Mouse (Mus musculus) kidney, embryonic 15.5 days (tissue): ENCODE results near the gene Foxp1. TPM values are rescaled to one million over a fixed set of nuclear protein-coding genes. Genes with fewer than 3 reads are reported as not detected.

Source experiments
- ATAC-seq: fragments of 200-750 bp; cut with Nextera tagmentation; replicated peaks from 2 replicates; pipeline ENCODE4 v1.8.0; 2017; ENCODE audit warnings: moderate TSS enrichment; ENCODE audit not compliant: low FRiP score
- H3K27ac ChIP-seq: fragments of 300-500 bp; sonication (generic); 2 replicates; pipeline ENCODE4 v1.5.1; 2015; ENCODE audit warnings: mild to moderate bottlenecking, inconsistent platforms
- H3K27me3 ChIP-seq: fragments of 300-500 bp; sonication (generic); 2 replicates; pipeline ENCODE4 v1.6.1; 2015; ENCODE audit warnings: inconsistent platforms
- H3K36me3 ChIP-seq: fragments of 300-500 bp; sonication (generic); 2 replicates; pipeline ENCODE4 v1.6.1; 2015; ENCODE audit warnings: inconsistent platforms
- H3K4me1 ChIP-seq: fragments of 300-500 bp; sonication (generic); 2 replicates; pipeline ENCODE4 v1.6.1; 2015; ENCODE audit warnings: inconsistent platforms
- H3K4me2 ChIP-seq: fragments of 300-500 bp; sonication (generic); 2 replicates; pipeline ENCODE4 v1.6.1; 2015; ENCODE audit warnings: moderate library complexity, mild to moderate bottlenecking, inconsistent platforms
- H3K4me3 ChIP-seq: fragments of 300-500 bp; sonication (generic); replicated peaks from 2 replicates; pipeline ENCODE4 v1.5.1; 2015; ENCODE audit warnings: mild to moderate bottlenecking, inconsistent platforms
- H3K9ac ChIP-seq: fragments of 300-500 bp; sonication (generic); 2 replicates; pipeline ENCODE4 v1.6.1; 2015; ENCODE audit warnings: mild to moderate bottlenecking, inconsistent platforms
- H3K9me3 ChIP-seq: fragments of 300-500 bp; sonication (generic); replicated peaks from 2 replicates; pipeline ENCODE4 v1.6.1; 2016; ENCODE audit warnings: inconsistent platforms
- WGBS: fragments of 180-500 bp; shearing (Covaris S2); methylation state at CpG from one replicate; pipeline ENCODE4 v1.1.7; 2015; ENCODE audit warnings: mixed read lengths; 5-methylcytosine and 5-hydroxymethylcytosine counted together
- polyA plus RNA-seq: library from polyadenylated mRNA; unstranded; fragments of >200 nt; fragmentation: Nextera tagmentation; extraction: Ambion mirVana; gene quantifications from 2 replicates; pipeline ENCODE4 v1.2.1, GENCODE M21; 2015

The Foxp1 gene
- polyA plus RNA-seq, 1 experiment from 2014 or later = 50.2 TPM

GRCm38 (mm10) chr6:99108417-99108816 is 414.1 kb downstream of the Foxp1 start:
- WGBS = 85% methylated on average over 4 of the region's 4 CpGs
- H3K27me3 ChIP-seq = no peaks in the 10 kb centered on the region
- H3K9ac ChIP-seq = no peak overlapping the region
- H3K4me3 ChIP-seq = no peak overlapping the region
- no peak for ATAC-seq
- no peak overlapping the region for H3K27ac ChIP-seq
- H3K4me1 ChIP-seq = peaks cover 22% of the 10 kb centered on the region
- no peak overlapping the region for H3K4me2 ChIP-seq
- no peaks in the 10 kb centered on the region for H3K9me3 ChIP-seq
- H3K36me3 ChIP-seq = no peaks in the 10 kb centered on the region

- no peaks in the 10 kb centered on the region for H3K27me3 ChIP-seq
- 83% methylated on average over 6 of the region's 6 CpGs for WGBS
- H3K4me1 ChIP-seq = peaks cover 28% of the 10 kb centered on the region
- H3K4me2 ChIP-seq = no peak overlapping the region
- H3K4me3 ChIP-seq = no peak overlapping the region
- no peaks in the 10 kb centered on the region for H3K36me3 ChIP-seq
- no peak for ATAC-seq
- no peaks in the 10 kb centered on the region for H3K9me3 ChIP-seq
- H3K9ac ChIP-seq = no peak overlapping the region
- H3K27ac ChIP-seq = no peak overlapping the region
Observed at GRCm38 (mm10) chr6:99107674-99108073, 414.8 kb downstream of the Foxp1 start.

GRCm38 (mm10) chr6:99107081-99107482 is 415.4 kb downstream of the Foxp1 start:
- Histone ChIP-seq H3K36me3 (no peaks in the 10 kb centered on the region), H3K4me1 (peaks cover 31% of the 10 kb centered on the region), H3K4me3 (no peak overlapping the region), H3K27me3 (no peaks in the 10 kb centered on the region), H3K9me3 (no peaks in the 10 kb centered on the region), H3K9ac (no peak overlapping the region), H3K27ac (no peak overlapping the region), H3K4me2 (no peak overlapping the region)
- WGBS = 31% methylated on average over 6 of the region's 6 CpGs
- ATAC-seq = no peak

- Histone ChIP-seq H3K36me3 (no peaks in the 10 kb centered on the region), H3K4me3 (no peak overlapping the region), H3K9me3 (no peaks in the 10 kb centered on the region), H3K27ac (no peak overlapping the region), H3K9ac (no peak overlapping the region), H3K4me2 (no peak overlapping the region), H3K4me1 (peaks cover 42% of the 10 kb centered on the region), H3K27me3 (no peaks in the 10 kb centered on the region)
- no peak for ATAC-seq
- WGBS = 84% methylated on average over 4 of the region's 4 CpGs
Observed at GRCm38 (mm10) chr6:99105979-99106378, 416.5 kb downstream of the Foxp1 start.

- Histone ChIP-seq H3K4me3 (no peak overlapping the region), H3K27ac (0 out of 2 replicates have a peak overlapping the region, but pooled peaks have one; percentile 18), H3K4me1 (peaks cover 56% of the 10 kb centered on the region), H3K4me2 (no peak overlapping the region), H3K9ac (no peak overlapping the region), H3K27me3 (no peaks in the 10 kb centered on the region), H3K9me3 (no peaks in the 10 kb centered on the region), H3K36me3 (no peaks in the 10 kb centered on the region)
- no peak for ATAC-seq
- WGBS = 54% methylated on average over 7 of the region's 7 CpGs
Observed at GRCm38 (mm10) chr6:99104446-99104845, 418.1 kb downstream of the Foxp1 start.

- Histone ChIP-seq H3K9ac (no peak overlapping the region), H3K27me3 (no peaks in the 10 kb centered on the region), H3K36me3 (no peaks in the 10 kb centered on the region), H3K9me3 (no peaks in the 10 kb centered on the region), H3K4me1 (peaks cover 56% of the 10 kb centered on the region), H3K27ac (0 out of 2 replicates have a peak overlapping the region, but pooled peaks have one; percentile 18), H3K4me2 (no peak overlapping the region), H3K4me3 (no peak overlapping the region)
- ATAC-seq = no peak
- 57% methylated on average over 3 of the region's 3 CpGs for WGBS
Observed at GRCm38 (mm10) chr6:99103911-99104310, 418.6 kb downstream of the Foxp1 start.

- ATAC-seq = peak; percentile 67
- H3K4me1 ChIP-seq = peaks cover 64% of the 10 kb centered on the region
- peak overlapping the region; percentile 37 for H3K4me2 ChIP-seq
- no peaks in the 10 kb centered on the region for H3K9me3 ChIP-seq
- no peak overlapping the region for H3K4me3 ChIP-seq
- peak overlapping the region; percentile 0; the same call in 1 of the 2 replicates for H3K9ac ChIP-seq
- H3K36me3 ChIP-seq = no peaks in the 10 kb centered on the region
- WGBS = 11% methylated on average over 6 of the region's 6 CpGs
- no peaks in the 10 kb centered on the region for H3K27me3 ChIP-seq
- H3K27ac ChIP-seq = peak overlapping the region; percentile 79
Observed at GRCm38 (mm10) chr6:99101489-99101908, 421.0 kb downstream of the Foxp1 start.

- Histone ChIP-seq H3K9me3 (no peaks in the 10 kb centered on the region), H3K4me2 (no peak overlapping the region), H3K27ac (peak overlapping the region; percentile 79), H3K9ac (no peak overlapping the region), H3K4me1 (peaks cover 75% of the 10 kb centered on the region), H3K36me3 (no peaks in the 10 kb centered on the region), H3K27me3 (no peaks in the 10 kb centered on the region), H3K4me3 (no peak overlapping the region)
- 32% methylated on average over 5 of the region's 5 CpGs for WGBS
- no peak; the same call in 1 of the 2 replicates for ATAC-seq
Observed at GRCm38 (mm10) chr6:99100331-99100730, 422.2 kb downstream of the Foxp1 start.

- Histone ChIP-seq H3K4me1 (peaks cover 76% of the 10 kb centered on the region), H3K27me3 (no peaks in the 10 kb centered on the region), H3K9me3 (no peaks in the 10 kb centered on the region), H3K9ac (no peak overlapping the region), H3K27ac (peak overlapping the region; percentile 79; the same call in 1 of the 2 replicates), H3K36me3 (no peaks in the 10 kb centered on the region), H3K4me2 (no peak overlapping the region), H3K4me3 (no peak overlapping the region)
- WGBS = 27% methylated on average over 4 of the region's 4 CpGs
- ATAC-seq = 0 out of 2 replicates have a peak, but pooled peaks have one; percentile 30
Observed at GRCm38 (mm10) chr6:99099781-99100180, 422.7 kb downstream of the Foxp1 start.

GRCm38 (mm10) chr6:99097191-99097590 is 425.3 kb downstream of the Foxp1 start:
- no peak overlapping the region for H3K4me2 ChIP-seq
- no peak overlapping the region for H3K4me3 ChIP-seq
- no peaks in the 10 kb centered on the region for H3K9me3 ChIP-seq
- 53% methylated on average over 7 of the region's 7 CpGs for WGBS
- no peak overlapping the region for H3K9ac ChIP-seq
- ATAC-seq = no peak
- H3K27me3 ChIP-seq = no peaks in the 10 kb centered on the region
- no peaks in the 10 kb centered on the region for H3K36me3 ChIP-seq
- peaks cover 76% of the 10 kb centered on the region for H3K4me1 ChIP-seq
- 0 out of 2 replicates have a peak overlapping the region, but pooled peaks have one; percentile 37 for H3K27ac ChIP-seq

GRCm38 (mm10) chr6:99096776-99097166 is 425.8 kb downstream of the Foxp1 start:
- H3K4me3 ChIP-seq = no peak overlapping the region
- no peaks in the 10 kb centered on the region for H3K9me3 ChIP-seq
- H3K4me1 ChIP-seq = peaks cover 76% of the 10 kb centered on the region
- 69% methylated on average over 7 of the region's 7 CpGs for WGBS
- no peak overlapping the region for H3K27ac ChIP-seq
- no peaks in the 10 kb centered on the region for H3K36me3 ChIP-seq
- H3K9ac ChIP-seq = no peak overlapping the region
- no peak for ATAC-seq
- no peaks in the 10 kb centered on the region for H3K27me3 ChIP-seq
- H3K4me2 ChIP-seq = peak overlapping the region; percentile 53; the same call in 1 of the 2 replicates

GRCm38 (mm10) chr6:99096105-99096775 is 426.3 kb downstream of the Foxp1 start:
- no peaks in the 10 kb centered on the region for H3K27me3 ChIP-seq
- H3K4me2 ChIP-seq = peak overlapping the region; percentile 53
- no peaks in the 10 kb centered on the region for H3K9me3 ChIP-seq
- peak overlapping the region; percentile 68; the same call in 1 of the 2 replicates for H3K27ac ChIP-seq
- peak; percentile 23; the same call in 1 of the 2 replicates for ATAC-seq
- peaks cover 76% of the 10 kb centered on the region for H3K4me1 ChIP-seq
- H3K4me3 ChIP-seq = peak overlapping the region; percentile 31
- H3K9ac ChIP-seq = peak overlapping the region; percentile 27
- 16% methylated on average over 12 of the region's 12 CpGs for WGBS
- no peaks in the 10 kb centered on the region for H3K36me3 ChIP-seq
